Mouse (Mus musculus) liver, adult 2 months (tissue): ENCODE measurements around the gene D10Jhu81e.

ENCODE experiments used
- CTCF ChIP-seq: fragments of 200-500 bp; IDR thresholded peaks from 2 replicates; pipeline ENCODE4 v1.5.1; 2011; ENCODE audit warnings: low read depth, low read length, control low read depth
- POLR2A ChIP-seq: fragments of 200-500 bp; IDR thresholded peaks from 2 replicates; pipeline ENCODE4 v1.6.1; 2011; ENCODE audit warnings: low read length, control low read depth; ENCODE audit not compliant: insufficient read depth; ENCODE audit errors: extremely low read depth

GRCm38 (mm10) chr10:78156926-78157325 lies 12.7 kb downstream of the D10Jhu81e start:
- no peak for TF ChIP-seq CTCF
- TF ChIP-seq POLR2A: no peak
